Comparison of ENCODE assay signal across 17 mouse cellular contexts in genomic region chr8:47979876-47980275, GRCm38 (mm10).
"Had no signal": no experiment of that assay in that cellular context is flagged by ENCODE, and none has a peak within 500 bp of the region (broad histone marks: within the 10 kb centered on the region; RNA-seq: fewer than 3 reads in every experiment).

No protein-coding gene starts in this region.

- H3K4me3 ChIP-seq: left cerebral cortex, adult 2 months; liver, embryonic 13.5 days; neural tube, embryonic 13.5 days; stomach, embryonic 15.5 days had no signal

- H3K9ac ChIP-seq: liver, embryonic 13.5 days; neural tube, embryonic 13.5 days; stomach, embryonic 15.5 days had no signal

- H3K4me2 ChIP-seq: liver, embryonic 13.5 days; midbrain, embryonic 11.5 days; neural tube, embryonic 13.5 days; stomach, embryonic 15.5 days had no signal

- ATAC-seq: hindbrain, postnatal 0 days; intestine, postnatal 0 days had no signal

- H3K27me3 ChIP-seq: liver, embryonic 13.5 days; neural tube, embryonic 13.5 days; stomach, embryonic 15.5 days had no signal

- DNase-seq: layer of hippocampus, postnatal 36 days; liver, embryonic 13.5 days; lung, adult 2 months; lung, postnatal 14 days; lung, postnatal 4 days; midbrain, embryonic 14.5 days; retina, postnatal 1 day; right cerebral cortex, postnatal 25 days; spleen, adult 18-20 months; thymus, adult 18-20 months; thymus, postnatal 36 days had no signal

- H3K9me3 ChIP-seq: liver, embryonic 13.5 days; neural tube, embryonic 13.5 days; stomach, embryonic 15.5 days had no signal

- H3K27ac ChIP-seq: hindbrain, postnatal 0 days; left cerebral cortex, adult 2 months; liver, embryonic 13.5 days; neural tube, embryonic 13.5 days; stomach, embryonic 15.5 days had no signal

- H3K36me3 ChIP-seq: liver, embryonic 13.5 days; neural tube, embryonic 13.5 days had no signal
